Mouse (Mus musculus) retina, postnatal 7 days (tissue): ENCODE measurements at regions not wholly inside any gene's neighbourhood (a gene's known extent, or its start where the extent isn't known, plus 50 kb on each side); places are given as distances from the start of the nearest gene placed in this dataset.

ENCODE experiments used
- DNase-seq: peaks from one replicate; pipeline ENCODE4 v3.0.0-alpha.2; 2012; ENCODE audit warnings: low read depth, low spot score

- DNase-seq, result no peak
These were observed 210.7 kb downstream of the Gm26897 start for GRCm38 (mm10) chr5:111944273-111944971.

- DNase-seq, result no peak
These were observed 211.2 kb downstream of the Gm26897 start for GRCm38 (mm10) chr5:111944972-111945285.

GRCm38 (mm10) chr5:111946281-111946680 lies 212.6 kb downstream of the Gm26897 start:
- no peak for DNase-seq

GRCm38 (mm10) chr5:111957698-111958097 lies 224.0 kb downstream of the Gm26897 start:
- no peak for DNase-seq

- no peak for DNase-seq
These were observed 224.5 kb downstream of the Gm26897 start for GRCm38 (mm10) chr5:111958226-111958625.

- no peak for DNase-seq
These were observed 231.6 kb downstream of the Gm26897 start for GRCm38 (mm10) chr5:111965311-111965710.

GRCm38 (mm10) chr5:111968121-111968520 lies 234.4 kb downstream of the Gm26897 start:
- no peak for DNase-seq

GRCm38 (mm10) chr5:111968701-111969100 lies 235.0 kb downstream of the Gm26897 start:
- no peak for DNase-seq

GRCm38 (mm10) chr5:111971193-111971592 lies 237.5 kb downstream of the Gm26897 start:
- no peak for DNase-seq

- DNase-seq, result no peak
These were observed 238.2 kb downstream of the Gm26897 start for GRCm38 (mm10) chr5:111971952-111972351.

- peak; percentile 28 for DNase-seq
These were observed 242.0 kb downstream of the Gm26897 start for GRCm38 (mm10) chr5:111975686-111976085.

- no peak for DNase-seq
These were observed 245.9 kb downstream of the Gm26897 start for GRCm38 (mm10) chr5:111979601-111980000.

- no peak for DNase-seq
These were observed 248.4 kb downstream of the Gm26897 start for GRCm38 (mm10) chr5:111982106-111982505.

GRCm38 (mm10) chr5:111985997-111986396 lies 252.3 kb downstream of the Gm26897 start:
- no peak for DNase-seq

- no peak for DNase-seq
These were observed 253.3 kb downstream of the Gm26897 start for GRCm38 (mm10) chr5:111987036-111987435.

- DNase-seq, result no peak
These were observed 258.1 kb downstream of the Gm26897 start for GRCm38 (mm10) chr5:111991805-111992204.

- no peak for DNase-seq
These were observed 259.1 kb downstream of the Cryba4 start for GRCm38 (mm10) chr5:111993221-111993620.

- DNase-seq, result no peak
These were observed 258.4 kb downstream of the Cryba4 start for GRCm38 (mm10) chr5:111993930-111994329.

- DNase-seq, result no peak
These were observed 255.5 kb downstream of the Cryba4 start for GRCm38 (mm10) chr5:111996806-111997205.

- DNase-seq, result peak; percentile 86
These were observed 250.3 kb downstream of the Cryba4 start for GRCm38 (mm10) chr5:112001742-112002701.

- no peak for DNase-seq
These were observed 249.3 kb downstream of the Cryba4 start for GRCm38 (mm10) chr5:112002856-112003660.

GRCm38 (mm10) chr5:112004041-112004440 lies 248.3 kb downstream of the Cryba4 start:
- DNase-seq, result no peak
